Mouse (Mus musculus): ENCODE results near the gene Azin2. TPM values are rescaled to one million over a fixed set of nuclear protein-coding genes. Genes with fewer than 3 reads are reported as not detected.

Gene Azin2
- total RNA-seq, 2 experiments from 2014 or later = 0.29 to 0.38 TPM

GRCm38 (mm10) chr4:128980890-128981832, 18.9 kb upstream of the Azin2 start:
- peak; percentile 77 for ATAC-seq (ENCODE audit: poor library complexity, severe bottlenecking)

GRCm38 (mm10) chr4:128978634-128979033, 16.4 kb upstream of the Azin2 start:
- no peak for ATAC-seq (ENCODE audit: poor library complexity, severe bottlenecking)

DNA sequence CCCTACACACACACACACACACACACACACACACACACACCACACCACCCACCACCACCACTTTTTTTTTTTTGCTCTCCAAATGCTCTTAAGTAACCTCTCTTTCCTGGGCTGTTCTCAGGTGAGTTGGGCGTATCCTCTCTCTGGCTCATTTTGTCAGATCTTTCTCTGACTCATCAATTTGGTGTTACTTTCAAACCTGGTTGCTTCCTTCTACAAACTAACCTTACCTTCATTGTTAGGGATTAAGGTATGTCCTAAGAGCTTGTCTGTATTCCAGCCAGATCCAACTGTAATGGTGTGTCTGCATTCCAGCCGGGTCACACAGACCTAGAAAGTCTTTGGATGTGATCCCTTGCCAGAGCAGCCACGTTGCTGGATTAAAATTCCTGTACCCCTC, 15.0 kb upstream of the Azin2 start:
- no peak for ATAC-seq (ENCODE audit: poor library complexity, severe bottlenecking)

DNA sequence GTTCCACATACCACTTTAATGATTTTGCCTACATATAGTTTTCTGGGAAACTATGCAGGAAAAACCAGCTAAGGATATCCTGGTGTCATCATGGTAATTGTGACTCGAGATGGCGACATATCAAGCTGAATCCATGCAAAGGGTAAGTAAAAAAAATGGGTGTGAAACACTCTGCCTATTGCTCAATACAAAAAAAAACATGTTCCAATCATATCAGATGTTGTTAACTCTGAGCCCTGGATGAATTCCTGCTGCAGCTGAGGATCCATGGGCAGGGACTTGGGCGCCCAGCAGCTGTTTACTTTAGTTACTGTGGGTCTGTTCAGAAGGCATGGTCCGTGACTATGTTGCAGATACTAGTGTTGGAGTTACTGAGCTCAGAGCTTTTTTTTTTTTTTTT, 14.3 kb upstream of the Azin2 start:
- ATAC-seq (ENCODE audit: poor library complexity, severe bottlenecking) = no peak

GRCm38 (mm10) chr4:128974677-128975076, 12.4 kb upstream of the Azin2 start:
- ATAC-seq (ENCODE audit: poor library complexity, severe bottlenecking) = peak; percentile 23

DNA sequence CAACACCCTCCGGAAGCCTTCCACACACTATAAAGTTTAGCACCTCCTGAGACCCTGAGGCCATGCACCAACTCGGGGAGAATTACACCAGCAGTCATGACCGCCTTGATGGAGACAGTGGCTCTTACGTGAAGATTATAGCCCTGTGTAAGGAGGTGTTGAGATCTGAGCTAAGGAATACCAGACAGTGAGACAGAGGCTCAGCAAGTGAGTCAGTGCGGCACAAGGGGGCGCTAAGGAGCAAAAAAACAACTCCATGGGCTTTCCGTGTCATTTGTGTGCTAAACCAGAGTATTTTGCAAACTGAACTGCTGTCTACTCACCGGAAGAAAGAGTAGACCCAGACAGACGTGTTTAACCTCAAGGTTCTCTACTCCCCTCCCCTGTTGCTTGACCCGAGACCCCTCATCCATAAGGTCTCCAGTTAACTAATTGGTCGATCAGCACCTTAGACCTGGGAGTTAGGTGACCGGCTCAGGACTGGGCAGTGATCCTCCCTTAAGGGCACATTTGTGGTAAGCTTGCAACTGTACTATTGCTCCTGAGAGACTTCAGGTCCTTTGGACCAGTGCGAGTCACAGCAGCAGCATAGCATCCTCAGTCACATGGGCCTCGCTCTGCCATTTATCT, 8.9 kb upstream of the Azin2 start:
- ATAC-seq (ENCODE audit: poor library complexity, severe bottlenecking) = peak; percentile 86

- ATAC-seq (ENCODE audit: poor library complexity, severe bottlenecking) = no peak
These were observed 8.2 kb upstream of the Azin2 start for GRCm38 (mm10) chr4:128970417-128970807.

GRCm38 (mm10) chr4:128969607-128970416, 7.6 kb upstream of the Azin2 start:
- ATAC-seq (ENCODE audit: poor library complexity, severe bottlenecking) = no peak

DNA sequence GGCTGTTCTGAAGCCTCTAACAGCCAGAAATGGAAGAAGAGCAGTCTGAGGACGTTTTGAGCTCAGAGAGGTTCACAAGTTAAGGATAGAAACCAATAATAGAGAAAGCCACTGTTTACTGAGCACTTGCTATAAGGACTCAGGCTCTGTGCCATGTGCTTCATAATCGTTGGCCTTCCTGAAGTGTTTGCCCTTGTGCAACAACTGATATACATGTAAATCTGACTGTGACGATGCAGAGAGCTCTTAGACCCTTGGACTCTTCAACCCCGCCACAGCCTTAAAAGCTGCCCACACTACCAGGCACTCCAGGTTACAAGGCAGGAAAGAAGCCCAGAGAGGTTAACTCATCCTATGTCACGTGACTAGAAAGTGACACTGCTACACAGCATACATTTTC, 6.8 kb upstream of the Azin2 start:
- ATAC-seq (ENCODE audit: poor library complexity, severe bottlenecking) = no peak

GRCm38 (mm10) chr4:128966751-128967150, 4.5 kb upstream of the Azin2 start:
- no peak for ATAC-seq (ENCODE audit: poor library complexity, severe bottlenecking)

DNA sequence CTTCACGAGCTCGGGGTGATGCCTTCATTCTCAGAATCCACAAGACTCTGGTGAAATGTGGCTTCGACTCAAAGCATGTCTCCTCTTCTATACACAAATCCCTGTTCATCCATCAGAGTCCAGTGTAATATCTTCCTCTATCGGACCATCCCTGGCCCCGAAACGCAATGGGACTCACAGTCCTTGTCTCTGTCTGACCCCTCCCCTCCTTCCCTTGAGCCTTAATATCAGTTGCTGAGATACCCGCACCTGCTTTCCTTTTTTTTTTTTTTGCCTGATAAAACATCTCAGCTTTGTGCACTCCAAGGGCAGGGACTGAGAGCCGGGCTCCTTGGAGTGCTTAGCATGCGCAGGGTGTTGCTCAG, 666 bp upstream of the Azin2 start:
- ATAC-seq (ENCODE audit: poor library complexity, severe bottlenecking) = no peak

DNA sequence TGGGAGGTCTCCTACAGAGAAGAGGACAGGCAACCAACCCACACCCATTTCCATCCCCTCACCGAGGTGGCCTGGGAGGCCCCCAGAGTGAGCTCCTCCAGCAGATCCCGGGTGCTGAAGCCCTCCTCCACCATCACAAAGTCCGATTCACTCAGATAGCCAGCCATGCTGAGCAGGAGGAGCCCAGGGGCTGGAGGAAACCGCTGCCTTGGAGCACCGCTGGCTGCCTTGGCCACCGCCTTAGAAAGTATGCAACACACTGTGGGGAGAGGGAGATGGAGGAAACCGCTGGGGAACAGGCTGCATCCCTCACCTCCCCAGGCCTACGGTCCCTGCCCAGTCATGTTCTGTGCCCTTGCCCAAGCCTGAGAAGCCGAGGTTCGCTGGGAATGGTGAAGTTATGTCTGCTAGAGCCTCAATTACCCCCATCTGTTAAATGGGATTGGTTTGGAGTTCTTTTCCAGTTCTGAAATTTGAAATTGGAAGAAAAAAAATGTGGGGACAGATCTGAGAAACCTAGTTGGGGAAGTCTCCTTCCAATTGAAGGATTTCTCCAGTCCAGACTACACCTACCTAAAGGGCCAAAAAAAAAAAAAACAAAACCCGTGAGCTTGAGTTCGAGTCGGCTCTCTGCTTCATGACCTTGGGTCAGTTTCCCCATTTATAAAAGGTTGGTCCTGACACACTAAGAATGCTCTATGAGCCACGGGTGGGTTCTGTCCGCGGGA, 777 bp downstream of the Azin2 start:
- no peak for ATAC-seq (ENCODE audit: poor library complexity, severe bottlenecking)

DNA sequence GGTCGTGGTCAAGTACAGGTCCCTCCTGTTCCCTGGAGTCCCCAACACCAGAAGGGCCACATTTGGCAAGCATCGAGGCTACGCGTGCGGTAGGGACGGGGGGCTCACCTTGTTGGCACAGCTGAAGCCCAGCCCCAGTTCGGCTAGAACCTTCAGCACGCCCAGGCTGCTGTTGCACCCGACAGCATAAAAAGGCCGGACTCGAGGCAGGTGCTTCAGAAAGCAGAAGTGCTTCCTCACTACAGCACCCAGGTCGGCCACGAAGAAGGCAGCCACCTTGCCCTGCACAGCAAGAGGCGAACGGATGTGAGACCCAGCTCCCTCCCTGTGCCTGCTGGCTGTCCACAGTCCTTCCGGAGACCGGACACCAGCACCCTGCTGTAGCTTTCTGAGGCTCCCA, 2.6 kb downstream of the Azin2 start:
- no peak for ATAC-seq (ENCODE audit: poor library complexity, severe bottlenecking)

DNA sequence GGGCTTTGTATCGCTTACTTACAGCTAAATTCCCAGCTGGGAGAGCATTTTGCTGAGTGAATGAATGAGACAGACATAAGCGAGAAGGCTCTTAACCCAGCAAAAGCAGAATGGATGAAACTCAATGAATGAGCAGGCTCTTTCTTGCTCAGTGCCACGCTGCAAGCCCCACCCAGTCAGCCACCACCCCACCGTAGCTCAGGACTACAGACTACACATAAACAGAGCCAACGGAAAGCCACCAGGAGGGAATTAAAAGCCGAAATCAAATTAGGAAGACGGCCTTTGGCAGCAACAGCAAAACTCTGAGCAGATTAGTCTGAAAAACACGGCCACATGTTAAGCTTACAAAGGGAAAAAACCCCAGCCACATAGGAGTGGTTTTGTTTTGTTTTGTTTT, 3.4 kb downstream of the Azin2 start:
- ATAC-seq (ENCODE audit: poor library complexity, severe bottlenecking) = no peak

DNA sequence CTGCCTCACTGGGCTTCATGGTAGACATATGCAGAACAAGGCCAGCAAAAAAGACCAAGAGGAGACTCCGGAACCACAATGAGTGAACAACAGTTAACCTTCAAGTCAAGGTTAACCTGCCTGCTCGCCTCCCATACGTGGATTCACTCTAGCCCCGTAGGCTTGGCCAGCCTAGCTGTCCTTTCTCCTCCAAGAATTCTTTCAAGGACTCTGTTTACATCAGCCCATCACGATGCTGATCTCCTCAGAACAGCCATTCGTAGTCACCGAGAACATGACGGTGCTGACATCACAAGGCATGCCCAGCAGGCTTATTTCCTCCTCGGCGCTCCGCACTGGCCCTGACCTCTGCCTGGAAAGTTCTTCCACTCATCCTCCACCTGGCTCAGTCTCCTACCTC, 4.1 kb downstream of the Azin2 start:
- no peak for ATAC-seq (ENCODE audit: poor library complexity, severe bottlenecking)

- ATAC-seq (ENCODE audit: poor library complexity, severe bottlenecking) = peak; percentile 84
These were observed 4.9 kb downstream of the Azin2 start for GRCm38 (mm10) chr4:128957155-128957911.

DNA sequence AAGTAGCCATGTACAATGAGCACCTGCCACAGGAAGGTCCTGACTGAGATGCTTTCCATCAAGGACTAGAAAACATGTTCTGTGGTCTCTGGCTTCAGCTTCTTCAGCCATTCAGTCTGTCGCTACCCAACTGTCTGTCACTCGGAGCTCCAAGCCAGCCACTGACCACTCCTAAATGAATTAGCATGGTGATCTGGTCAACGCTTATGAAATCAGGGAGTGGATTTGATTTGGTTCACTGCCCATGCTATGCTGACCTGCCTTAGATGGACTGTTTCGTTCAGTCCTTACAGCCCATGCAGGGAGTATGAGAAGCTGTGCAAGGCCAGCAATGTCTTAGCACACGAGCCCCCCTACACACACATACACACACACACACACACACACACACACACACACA, 8.4 kb downstream of the Azin2 start:
- no peak for ATAC-seq (ENCODE audit: poor library complexity, severe bottlenecking)

DNA sequence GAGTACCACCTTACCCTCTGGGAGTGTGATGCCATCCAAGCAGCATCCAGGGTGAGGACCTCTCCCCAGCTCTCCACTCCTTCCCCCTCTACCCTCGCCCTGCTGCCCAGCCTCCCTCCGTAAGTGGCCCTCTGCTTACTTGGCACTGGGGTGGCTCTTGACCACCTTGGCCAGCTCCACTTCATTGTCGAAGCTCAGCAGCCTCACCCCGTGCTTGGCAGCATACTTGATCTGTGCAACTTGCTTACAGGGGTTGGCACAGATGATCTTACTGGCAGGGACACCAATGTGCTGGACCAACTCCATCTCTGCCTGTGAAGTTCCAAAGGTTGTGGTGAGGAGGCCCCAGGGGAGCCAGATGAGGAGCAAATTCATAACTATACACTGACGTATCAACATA, 11.8 kb downstream of the Azin2 start:
- ATAC-seq (ENCODE audit: poor library complexity, severe bottlenecking) = no peak

DNA sequence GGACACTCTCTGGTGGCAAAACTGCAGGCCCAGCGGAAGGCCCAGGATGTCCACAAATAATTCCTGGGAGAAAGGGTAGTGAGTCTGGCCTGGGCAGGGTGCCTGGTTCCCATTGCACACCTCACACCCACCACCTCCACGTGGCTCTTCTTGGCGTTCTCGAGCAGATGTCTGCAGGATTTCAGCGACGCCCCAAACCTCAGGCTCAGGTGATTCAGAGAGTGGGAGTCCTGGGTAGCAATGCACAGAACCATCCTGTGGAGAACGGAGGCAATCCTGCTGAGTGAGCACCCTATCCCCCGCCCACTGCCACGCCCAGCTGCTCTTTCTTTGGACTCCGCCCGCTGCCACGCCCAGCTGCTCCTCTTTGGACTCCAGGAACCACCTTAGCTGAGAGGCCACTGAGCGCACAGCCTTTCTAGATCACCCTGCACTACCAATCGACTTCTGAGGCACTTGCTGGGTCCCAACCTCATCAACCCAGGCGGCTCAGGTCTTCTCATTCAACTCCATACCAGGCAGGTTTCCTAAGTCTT, 12.7 kb downstream of the Azin2 start:
- no peak for ATAC-seq (ENCODE audit: poor library complexity, severe bottlenecking)

- no peak for ATAC-seq (ENCODE audit: poor library complexity, severe bottlenecking)
These were observed 14.0 kb downstream of the Azin2 start for GRCm38 (mm10) chr4:128948137-128948674.
